Mouse (Mus musculus) testis, adult 2 months (tissue): ENCODE data around the gene Tmem132b.

ENCODE experiments used
- CTCF ChIP-seq: fragments of 200-500 bp; IDR thresholded peaks from 2 replicates; pipeline ENCODE4 v1.5.1; 2012; ENCODE audit warnings: low read depth, mild to moderate bottlenecking, inconsistent platforms, low read length, moderate library complexity; ENCODE audit not compliant: control insufficient read depth, insufficient read depth, insufficient replicate concordance
- POLR2A ChIP-seq: fragments of 200-500 bp; IDR thresholded peaks from 2 replicates; pipeline ENCODE4 v1.6.1; 2012; ENCODE audit warnings: low read depth, mild to moderate bottlenecking, inconsistent platforms, low read length, moderate library complexity; ENCODE audit not compliant: control insufficient read depth

DNA sequence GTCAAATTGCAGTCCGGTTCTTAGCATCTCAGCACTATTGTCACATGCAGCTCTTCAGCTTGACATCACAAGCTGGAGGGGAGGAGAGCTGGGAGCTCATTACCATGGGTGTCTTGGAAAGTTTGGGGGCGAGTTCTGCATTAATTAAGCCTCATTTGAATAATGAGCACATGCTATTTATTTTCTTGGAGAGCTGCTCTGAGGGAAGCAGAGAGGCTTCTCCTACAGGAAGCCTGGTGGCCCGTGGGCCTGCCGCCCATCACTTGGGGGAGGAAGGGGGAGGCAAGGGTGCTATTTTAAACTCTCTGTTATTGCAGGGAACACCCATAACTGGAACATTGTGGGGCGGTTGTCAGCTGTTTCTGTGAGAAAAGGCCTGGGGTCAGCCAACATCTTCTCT lies 273.8 kb downstream of the Tmem132b start:
- TF ChIP-seq CTCF (no peak), POLR2A (no peak)
